Comparison of ENCODE assay signal across 21 mouse cellular contexts in genomic region chr10:86011172-86011571, GRCm38 (mm10). TPM values are rescaled to one million over a fixed set of nuclear protein-coding genes. Genes with fewer than 3 reads are reported as not detected.
"Had no signal": no experiment of that assay in that cellular context is flagged by ENCODE, and none has a peak within 500 bp of the region (broad histone marks: within the 10 kb centered on the region; RNA-seq: fewer than 3 reads in every experiment).

No protein-coding gene starts in this region.

- H3K27me3 ChIP-seq: midbrain, embryonic 13.5 days; neural tube, embryonic 15.5 days had no signal

- H3K27ac ChIP-seq: kidney, postnatal 0 days; liver, embryonic 12.5 days; midbrain, embryonic 13.5 days; neural tube, embryonic 15.5 days had no signal

- ATAC-seq: intestine, postnatal 0 days; liver, embryonic 12.5 days; midbrain, embryonic 13.5 days had no signal

- H3K9ac ChIP-seq: liver, embryonic 12.5 days; lung, embryonic 14.5 days; midbrain, embryonic 13.5 days; neural tube, embryonic 15.5 days had no signal

- H3K4me1 ChIP-seq: liver, embryonic 12.5 days; midbrain, embryonic 13.5 days; neural tube, embryonic 15.5 days had no signal

- DNase-seq: kidney, adult 8-10 months; kidney, postnatal 36 days; layer of hippocampus, adult 9-11 months; layer of hippocampus, postnatal 36 days; left cerebral cortex, postnatal 4 days; lung, embryonic 14.5 days; lung, postnatal 10 days; lung, postnatal 4 days; right cerebral cortex, adult 18-20 months; right cerebral cortex, postnatal 4 days; spleen, adult 18-20 months; thymus, postnatal 25 days had no signal

- H3K9me3 ChIP-seq: liver, embryonic 12.5 days; megakaryocyte, embryonic 14.5 days; midbrain, embryonic 13.5 days; neural tube, embryonic 15.5 days had no signal

- H3K4me3 ChIP-seq: liver, embryonic 12.5 days; megakaryocyte, embryonic 14.5 days; midbrain, embryonic 13.5 days; myocyte; neural tube, embryonic 15.5 days had no signal

- H3K36me3 ChIP-seq: liver, embryonic 12.5 days; midbrain, embryonic 13.5 days; neural tube, embryonic 15.5 days had no signal

- H3K4me2 ChIP-seq: liver, embryonic 12.5 days; lung, embryonic 14.5 days; midbrain, embryonic 13.5 days; neural tube, embryonic 15.5 days had no signal

RNA-seq across cellular contexts. Expression of gene Bpifc, which starts 0.5 kb away (rescaled TPM):
- total RNA-seq: layer of hippocampus, adult 18-20 months; left cerebral cortex, postnatal 4 days had no signal
- polyA plus RNA-seq: intestine, postnatal 0 days; liver, embryonic 12.5 days; midbrain, embryonic 13.5 days; myocyte; neural tube, embryonic 11.5 days had no signal
